Mouse (Mus musculus): Measurements from ENCODE around the gene Prex1.

Gene Prex1

DNA sequence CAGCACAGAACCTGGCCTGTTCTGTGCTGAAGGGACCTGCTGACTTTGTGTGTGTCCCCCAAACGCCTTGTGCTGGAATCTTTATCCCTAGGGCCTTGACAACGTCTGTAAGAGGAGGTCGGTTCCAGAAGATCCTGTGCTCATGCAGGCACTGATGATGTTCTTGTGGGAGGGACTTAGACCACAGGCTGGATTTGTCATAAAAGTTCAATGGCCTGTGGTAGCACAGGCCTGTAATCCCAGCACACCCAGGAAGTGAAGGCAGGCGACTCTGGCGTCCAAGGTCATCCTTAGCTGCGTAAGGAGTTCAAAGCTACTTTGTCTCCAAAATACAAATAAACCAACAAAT, 16.9 kb upstream of the Prex1 start:
- ChIA-PET CTCF (interaction anchor here in 2 of 4 experiments (1.3 kb wide), 2 partner anchors 13 to 138 kb away, joined by 3 to 5 read pairs; no protein-coding TSS in a partner anchor), POLR2A (interaction anchor here in 3 of 4 experiments (0.6 to 2.8 kb wide), 15 partner anchors 10 to 153 kb away, joined by 3 to 26 read pairs (median 4); partner anchors contain the start of gene Prex1 (in 3 of the 3))

DNA sequence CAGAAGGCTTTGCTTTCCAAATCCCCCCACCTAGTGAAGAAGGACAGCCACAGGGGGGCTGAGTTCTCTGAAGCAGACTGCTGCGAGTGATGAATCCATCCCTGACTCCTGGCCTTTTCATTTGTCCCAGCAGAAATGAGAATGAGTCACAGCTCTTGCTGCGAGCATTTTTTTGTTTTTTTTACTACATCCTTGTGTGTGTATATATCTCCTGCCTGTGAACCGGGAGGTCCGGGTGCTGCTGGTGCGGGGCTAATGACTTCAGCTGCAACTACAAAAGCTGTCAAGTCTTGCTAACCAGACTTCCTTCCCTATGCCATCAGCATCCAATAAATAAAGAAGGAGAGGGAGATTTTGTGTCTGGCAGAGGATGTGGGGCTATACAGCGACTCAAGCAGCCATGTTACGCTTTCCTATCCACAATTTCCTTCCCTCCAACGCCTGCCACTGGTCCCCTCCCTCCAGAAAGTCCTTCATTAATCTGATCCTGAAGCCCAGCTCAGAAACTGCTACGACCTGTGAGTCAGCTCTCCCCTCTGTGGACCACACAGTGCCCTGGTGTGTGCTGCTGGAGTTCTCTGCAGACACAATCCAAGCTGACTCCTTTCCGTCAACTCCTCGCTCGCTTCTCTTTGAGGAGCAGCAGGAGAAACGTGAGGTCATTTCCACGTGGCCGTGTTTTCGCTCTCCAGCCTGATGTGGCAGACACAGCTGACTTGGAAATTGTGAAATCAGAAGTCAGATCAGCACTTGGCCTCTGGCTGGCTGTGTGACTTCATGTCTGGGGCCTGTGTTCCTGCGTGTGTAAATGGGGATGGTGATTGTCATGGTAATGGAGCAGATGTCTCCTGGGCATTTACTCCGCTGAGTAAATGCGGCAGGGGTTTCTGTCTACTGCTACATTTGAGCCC, 16.3 kb upstream of the Prex1 start:
- ChIA-PET POLR2A (interaction anchor here (0.6 to 2.8 kb wide), 15 partner anchors 10 to 152 kb away, joined by 3 to 26 read pairs (median 4); partner anchors contain the start of gene Prex1 (in 3 of the 4)), CTCF (interaction anchor here in 1 of 4 experiments (1.3 kb wide), 1 partner anchor 137 kb away, joined by 3 read pairs; no protein-coding TSS in a partner anchor)

- CTCF ChIA-PET: interaction anchor here in 1 of 4 experiments (0.6 kb wide), 1 partner anchor 119 kb away, joined by 3 read pairs; no protein-coding TSS in a partner anchor
- POLR2A ChIA-PET: interaction anchor here in 2 of 4 experiments (0.6 to 2.8 kb wide), 8 partner anchors 9 to 577 kb away, joined by 3 to 20 read pairs (median 4); partner anchors contain the start of gene Prex1 (in 2 of the 2)
Measured at GRCm38 (mm10) chr2:166729045-166729444, 15.4 kb upstream of the Prex1 start.

GRCm38 (mm10) chr2:166728261-166728680, 14.6 kb upstream of the Prex1 start:
- CTCF ChIA-PET: no interaction called here

DNA sequence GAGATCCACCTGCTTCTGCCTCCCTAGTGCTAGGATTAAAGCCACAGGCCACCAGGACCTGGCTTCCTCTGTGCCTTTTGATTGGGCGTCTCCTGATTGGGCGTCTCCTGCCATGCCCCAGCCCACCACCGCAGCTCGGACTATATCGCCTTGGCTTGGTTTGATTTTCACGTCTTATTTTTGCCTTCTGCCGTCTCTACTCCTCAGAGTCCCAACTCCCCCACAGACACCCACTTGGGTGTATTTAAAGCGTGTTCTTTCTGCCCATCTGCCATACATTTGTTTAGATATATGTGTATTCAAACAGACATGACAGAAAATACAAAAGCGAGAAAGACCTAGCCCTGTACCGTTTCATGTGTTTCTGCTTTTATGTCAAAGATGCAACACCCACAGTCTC, 14.2 kb upstream of the Prex1 start:
- ChIA-PET CTCF (interaction anchor here in 1 of 4 experiments (0.6 kb wide), 2 partner anchors 163 to 641 kb away, joined by 3 read pairs; no protein-coding TSS in a partner anchor), POLR2A (interaction anchor here in 2 of 4 experiments (1.0 to 2.2 kb wide), 3 partner anchors 14 to 76 kb away, joined by 3 to 7 read pairs (median 3); partner anchors contain the start of gene Prex1 (in 1 of the 2))

More at GRCm38 (mm10) chr2:166728261-166728680, 14.6 kb upstream of the Prex1 start:
- POLR2A ChIA-PET: interaction anchor here in 2 of 4 experiments (1.0 to 2.2 kb wide), 4 partner anchors 12 to 76 kb away, joined by 3 to 7 read pairs (median 3); partner anchors contain the start of gene Prex1 (in 1 of the 2)

- CTCF ChIA-PET: interaction anchor here in 2 of 4 experiments (0.6 to 1.4 kb wide), 2 partner anchors 55 to 640 kb away, joined by 3 to 4 read pairs; no protein-coding TSS in a partner anchor
- POLR2A ChIA-PET: interaction anchor here in 2 of 4 experiments (1.1 to 1.8 kb wide), 5 partner anchors 10 to 16 kb away, joined by 3 to 6 read pairs (median 3); partner anchors contain the start of gene Prex1 (in 1 of the 2)
Measured at GRCm38 (mm10) chr2:166726891-166727290, 13.3 kb upstream of the Prex1 start.

- CTCF ChIA-PET: interaction anchor here in 1 of 4 experiments (0.7 kb wide), 1 partner anchor 63 kb away, joined by 4 read pairs; no protein-coding TSS in a partner anchor
- POLR2A ChIA-PET: interaction anchor here in 3 of 4 experiments (0.6 to 1.2 kb wide), 7 partner anchors 9 to 898 kb away, joined by 3 to 5 read pairs (median 3); partner anchors contain the start of gene Cse1l (in 1 of the 3)
Measured at GRCm38 (mm10) chr2:166720416-166720815, 6.8 kb upstream of the Prex1 start.

- ChIA-PET POLR2A (interaction anchor here (0.5 to 1.5 kb wide), 9 partner anchors 9 to 899 kb away, joined by 3 to 5 read pairs (median 3); partner anchors contain the start of gene Cse1l (in 1 of the 4)), CTCF (interaction anchor here in 1 of 4 experiments (0.7 kb wide), 1 partner anchor 62 kb away, joined by 4 read pairs; no protein-coding TSS in a partner anchor)
Measured at GRCm38 (mm10) chr2:166719930-166720305, 6.3 kb upstream of the Prex1 start.

DNA sequence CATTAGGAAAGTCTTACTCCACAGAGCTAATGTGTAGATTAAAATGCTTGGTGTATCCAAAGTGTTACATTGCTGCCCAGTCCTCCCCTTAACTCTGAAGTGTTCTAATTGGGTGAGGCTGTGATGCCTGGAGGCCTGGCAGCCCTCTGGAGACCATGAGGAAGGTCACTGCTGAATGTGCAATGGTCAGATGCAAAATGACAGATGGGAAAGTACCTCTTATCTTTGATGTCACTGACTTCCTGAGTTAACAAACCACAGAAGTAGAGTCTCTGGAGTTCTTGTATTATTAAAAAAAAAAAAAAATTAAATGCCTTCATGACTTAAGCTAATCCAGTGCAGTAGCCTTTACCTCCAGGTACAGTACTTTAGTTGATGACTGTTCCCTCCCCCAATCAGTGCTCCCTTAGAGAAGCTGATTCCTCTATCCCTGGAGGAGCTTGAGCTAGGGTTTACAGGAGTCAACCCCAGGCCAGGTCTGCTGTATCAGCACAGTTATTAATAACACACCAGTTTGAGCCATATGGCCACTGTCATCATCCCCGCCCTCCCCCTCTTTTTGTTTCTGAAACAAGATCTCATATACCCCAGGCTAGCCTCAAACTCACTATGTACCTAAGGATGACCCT, 5.8 kb upstream of the Prex1 start:
- CTCF ChIA-PET: interaction anchor here in 1 of 4 experiments (0.5 kb wide), 2 partner anchors 135 to 170 kb away, joined by 6 to 8 read pairs; no protein-coding TSS in a partner anchor
- POLR2A ChIA-PET: interaction anchor here in 2 of 4 experiments (0.5 to 1.5 kb wide), 9 partner anchors 11 to 639 kb away, joined by 3 to 5 read pairs (median 3); partner anchors contain the start of gene Cse1l (in 1 of the 2)

DNA sequence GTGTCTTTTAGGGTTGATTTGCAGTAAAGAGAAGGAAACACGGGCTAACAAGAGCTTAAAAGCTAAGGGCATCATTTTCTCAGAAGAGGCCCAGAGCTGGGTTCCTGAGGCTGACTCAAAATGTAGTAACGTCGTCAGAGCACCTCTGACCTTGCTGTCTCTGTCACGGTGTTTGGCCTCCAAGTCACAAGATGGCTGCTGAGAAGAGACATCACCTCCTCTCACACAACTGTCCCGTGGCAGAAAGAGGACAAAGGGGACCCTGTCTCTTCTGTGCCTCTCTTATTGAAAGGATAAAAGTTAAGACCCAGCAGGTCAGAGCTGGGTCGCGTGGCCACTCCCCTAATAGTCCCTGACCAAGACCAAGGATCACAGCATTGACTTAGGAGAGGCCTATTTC, 2.4 kb upstream of the Prex1 start:
- CTCF ChIA-PET: interaction anchor here in 1 of 4 experiments (0.8 kb wide), 1 partner anchor 124 kb away, joined by 3 read pairs; no protein-coding TSS in a partner anchor
- POLR2A ChIA-PET: interaction anchor here in 2 of 4 experiments (0.7 to 4.2 kb wide), 9 partner anchors 9 to 141 kb away, joined by 3 to 26 read pairs (median 3); no protein-coding TSS in a partner anchor

DNA sequence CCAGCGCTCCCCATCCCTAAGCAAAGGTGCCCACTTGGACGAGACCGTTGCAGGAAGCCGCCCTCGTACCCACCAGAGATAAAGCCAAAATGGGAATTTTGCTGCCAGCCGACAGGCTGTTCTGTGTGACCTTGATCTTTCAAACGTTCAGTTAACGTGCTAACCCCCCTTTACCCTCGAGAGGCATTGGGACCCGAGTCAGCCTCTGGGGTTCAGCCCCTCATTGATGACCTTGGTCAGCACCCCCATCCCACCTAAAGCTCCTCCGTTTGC, 731 bp upstream of the Prex1 start:
- ChIA-PET CTCF (interaction anchor here (0.7 to 1.7 kb wide), 12 partner anchors 32 to 632 kb away, joined by 3 to 9 read pairs (median 4); no protein-coding TSS in a partner anchor), POLR2A (interaction anchor here (0.5 to 4.2 kb wide), 61 partner anchors 8 to 1203 kb away, joined by 3 to 36 read pairs (median 4); partner anchors contain the start of genes Cse1l (in 2 of the 4), Znfx1 (in 2 of the 4) and Arfgef2 (in 1 of the 4))

GRCm38 (mm10) chr2:166712801-166713689, 587 bp downstream of the Prex1 start:
- ChIA-PET POLR2A (interaction anchor here in 3 of 4 experiments (0.6 to 4.2 kb wide), 40 partner anchors 8 to 1202 kb away, joined by 3 to 36 read pairs (median 4); partner anchors contain the start of genes Arfgef2 (in 1 of the 3), Cse1l (in 1 of the 3) and Znfx1 (in 1 of the 3)), CTCF (interaction anchor here in 3 of 4 experiments (0.5 to 1.7 kb wide), 11 partner anchors 37 to 631 kb away, joined by 3 to 13 read pairs (median 4); no protein-coding TSS in a partner anchor)

DNA sequence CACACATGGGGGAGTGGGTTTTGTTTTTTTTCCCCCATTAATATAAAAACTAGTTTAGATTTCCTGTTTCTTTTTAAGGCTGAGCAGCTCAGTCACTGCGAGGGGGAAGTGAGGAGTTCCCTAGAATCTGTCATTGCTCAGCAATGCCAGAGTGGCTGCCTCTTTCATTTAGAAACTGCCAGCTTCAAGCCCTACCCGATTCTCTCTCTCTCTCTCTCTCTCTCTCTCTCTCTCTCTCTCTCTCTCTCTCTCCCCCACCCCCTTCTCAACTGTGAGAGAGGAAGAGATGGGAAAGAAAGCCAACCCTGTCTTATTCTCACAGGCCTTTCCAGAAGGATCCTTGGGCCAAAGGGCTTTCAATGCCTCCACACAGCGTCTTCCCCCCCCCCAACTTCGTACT, 1.3 kb downstream of the Prex1 start:
- POLR2A ChIA-PET: interaction anchor here in 2 of 4 experiments (0.6 to 0.7 kb wide), 3 partner anchors 25 to 491 kb away, joined by 3 to 4 read pairs (median 4); no protein-coding TSS in a partner anchor
- CTCF ChIA-PET: interaction anchor here in 1 of 4 experiments (1.3 kb wide), 1 partner anchor 119 kb away, joined by 5 read pairs; no protein-coding TSS in a partner anchor

DNA sequence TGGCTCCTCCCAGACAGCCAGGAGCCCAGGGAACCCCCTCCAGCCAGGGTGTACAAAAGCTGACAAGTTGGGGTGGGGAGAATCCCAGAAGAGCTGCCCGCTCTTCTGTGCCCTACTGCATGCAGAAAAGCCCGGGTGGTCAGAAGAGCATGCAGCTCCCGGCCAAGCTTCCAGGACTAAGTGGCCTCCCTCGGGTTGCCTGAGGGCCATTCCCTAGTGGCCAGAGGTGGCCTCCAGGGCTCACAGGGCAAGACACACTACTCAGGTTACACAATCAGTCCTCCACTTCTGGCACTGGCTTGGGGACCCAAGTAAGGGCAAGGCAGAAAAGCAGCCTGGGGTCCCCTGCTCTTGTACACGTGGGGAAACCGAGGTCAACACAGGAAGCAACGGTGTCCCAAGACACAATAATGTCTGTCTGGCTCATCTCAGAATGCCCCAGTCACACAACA, 1.9 kb downstream of the Prex1 start:
- POLR2A ChIA-PET: interaction anchor here in 2 of 4 experiments (0.6 to 1.7 kb wide), 11 partner anchors 9 to 490 kb away, joined by 3 to 7 read pairs (median 3); no protein-coding TSS in a partner anchor
- CTCF ChIA-PET: interaction anchor here in 2 of 4 experiments (0.5 to 1.3 kb wide), 2 partner anchors 119 to 903 kb away, joined by 3 to 5 read pairs; no protein-coding TSS in a partner anchor

- ChIA-PET POLR2A (interaction anchor here in 1 of 4 experiments (0.6 to 0.7 kb wide), 2 partner anchors 451 to 608 kb away, joined by 3 read pairs; no protein-coding TSS in a partner anchor), CTCF (no interaction called here)
Measured at GRCm38 (mm10) chr2:166709883-166710282, 3.7 kb downstream of the Prex1 start.

GRCm38 (mm10) chr2:166708304-166708703, 5.3 kb downstream of the Prex1 start:
- ChIA-PET POLR2A (interaction anchor here in 2 of 4 experiments (0.5 to 3.0 kb wide), 5 partner anchors 8 to 531 kb away, joined by 3 to 5 read pairs (median 3); no protein-coding TSS in a partner anchor), CTCF (no interaction called here)

Measured in embryonic stem cell, embryonic (primary cell).